Mouse (Mus musculus): ENCODE measurements around the gene Cadps2.

DNA sequence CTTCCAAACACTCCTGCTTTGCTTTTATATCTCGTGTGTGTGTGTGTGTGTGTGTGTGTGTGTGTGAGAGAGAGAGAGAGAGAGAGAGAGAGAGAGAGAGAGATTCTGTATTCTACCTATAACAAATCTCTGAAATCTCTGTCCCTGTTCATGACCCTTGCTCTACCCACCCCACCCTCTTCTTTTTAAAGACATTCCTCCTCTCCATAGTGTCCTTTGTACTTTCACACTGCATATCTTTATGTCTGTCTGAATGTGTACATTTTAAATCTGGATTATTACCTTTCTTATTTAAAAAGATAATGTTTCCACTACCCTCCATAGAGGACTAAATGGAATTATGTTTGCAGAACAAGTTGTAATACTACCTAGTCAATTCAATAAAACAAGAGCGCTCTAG, 315.5 kb downstream of the Cadps2 start:
- no peak for TF ChIP-seq POLR2A (IDR thresholded peaks at IDR 0.05; ENCODE audit: borderline replicate concordance, insufficient read depth, low read length)
- TF ChIP-seq CTCF (IDR thresholded peaks at IDR 0.05; ENCODE audit: borderline replicate concordance, insufficient read depth, low read depth, low read length), result no peak

Measured in cerebellum, adult 2 months (tissue).